Mouse (Mus musculus) midbrain, embryonic 12.5 days (tissue): ENCODE results near the gene Dynlt1b. TPM values are rescaled to one million over a fixed set of nuclear protein-coding genes. Genes with fewer than 3 reads are reported as not detected.
"Not testable (repeated sequence)": the region's sequence is repeated elsewhere in the genome, so short reads cannot be mapped to it uniquely, and the experiment has no call there.

ENCODE experiments used
- ATAC-seq: fragments of 200-750 bp; cut with Nextera tagmentation; 2 replicates; pipeline ENCODE4 v1.8.0; 2017; ENCODE audit warnings: low read depth, moderate TSS enrichment, moderate library complexity; ENCODE audit not compliant: low FRiP score
- H3K27ac ChIP-seq: fragments of 300-500 bp; sonication (generic); replicated peaks from 2 replicates; pipeline ENCODE4 v1.5.1; 2016; ENCODE audit warnings: mild to moderate bottlenecking
- H3K27me3 ChIP-seq: fragments of 300-500 bp; sonication (generic); 2 replicates; pipeline ENCODE4 v1.6.1; 2016; ENCODE audit warnings: mild to moderate bottlenecking
- H3K36me3 ChIP-seq: fragments of 300-500 bp; sonication (generic); 2 replicates; pipeline ENCODE4 v1.6.1; 2016
- H3K4me1 ChIP-seq: fragments of 300-500 bp; sonication (generic); 2 replicates; pipeline ENCODE4 v1.6.1; 2016
- H3K4me2 ChIP-seq: fragments of 300-500 bp; sonication (generic); replicated peaks from 2 replicates; pipeline ENCODE4 v1.6.1; 2016; ENCODE audit warnings: mild to moderate bottlenecking, moderate library complexity
- H3K4me3 ChIP-seq: fragments of 300-500 bp; sonication (generic); 2 replicates; pipeline ENCODE4 v1.5.1; 2016; ENCODE audit warnings: mild to moderate bottlenecking
- H3K9ac ChIP-seq: fragments of 300-500 bp; sonication (generic); replicated peaks from 2 replicates; pipeline ENCODE4 v1.6.1; 2016; ENCODE audit warnings: mild to moderate bottlenecking, moderate library complexity
- H3K9me3 ChIP-seq: fragments of 300-500 bp; sonication (generic); 2 replicates; pipeline ENCODE4 v1.6.1; 2016; ENCODE audit warnings: mild to moderate bottlenecking
- WGBS: fragments of 180-500 bp; shearing (Covaris S2); methylation state at CpG from one replicate; pipeline ENCODE4 v1.1.7; 2016; 5-methylcytosine and 5-hydroxymethylcytosine counted together
- polyA plus RNA-seq: library from polyadenylated mRNA; unstranded; fragments of >200 nt; fragmentation: Nextera tagmentation; extraction: Ambion mirVana; gene quantifications from 2 replicates; pipeline ENCODE4 v1.2.1, GENCODE M21; 2016

Dynlt1b gene
- polyA plus RNA-seq, 1 experiment from 2014 or later, result 776 TPM

- H3K9ac ChIP-seq, result not testable (repeated sequence)
- 64% methylated on average over 7 of the region's 7 CpGs for WGBS
These were observed 46.0 kb downstream of the Dynlt1b start for GRCm38 (mm10) chr17:6475913-6476312.

GRCm38 (mm10) chr17:6476495-6476947 is 46.6 kb downstream of the Dynlt1b start:
- peak overlapping the region; percentile 63 for H3K4me3 ChIP-seq
- not testable (repeated sequence) for H3K36me3 ChIP-seq, H3K27me3 ChIP-seq, H3K9me3 ChIP-seq
- H3K4me2 ChIP-seq, result peak overlapping the region; percentile 86
- peak overlapping the region; percentile 77 for H3K9ac ChIP-seq
- under 1% methylated on average over 45 of the region's 45 CpGs for WGBS
- H3K4me1 ChIP-seq, result peaks cover 12% of the 10 kb centered on the region
- ATAC-seq, result peak; percentile 82
- peak overlapping the region; percentile 73 for H3K27ac ChIP-seq

More at GRCm38 (mm10) chr17:6475913-6476312, 46.0 kb downstream of the Dynlt1b start:
- not testable (repeated sequence) for H3K27me3 ChIP-seq, ATAC-seq, H3K36me3 ChIP-seq, H3K27ac ChIP-seq, H3K9me3 ChIP-seq
- Histone ChIP-seq H3K4me2 (peak overlapping the region; percentile 86), H3K4me3 (peak overlapping the region; percentile 63), H3K4me1 (peaks cover 12% of the 10 kb centered on the region)

- ATAC-seq, result peak; percentile 82
- H3K27me3 ChIP-seq, H3K36me3 ChIP-seq, H3K9me3 ChIP-seq: not testable (repeated sequence)
- H3K4me1 ChIP-seq, result peaks cover 12% of the 10 kb centered on the region
- H3K4me2 ChIP-seq, result peak overlapping the region; percentile 86
- peak overlapping the region; percentile 73 for H3K27ac ChIP-seq
- peak overlapping the region; percentile 77 for H3K9ac ChIP-seq
- H3K4me3 ChIP-seq, result peak overlapping the region; percentile 63
- WGBS, result 1% methylated on average over 42 of the region's 42 CpGs
These were observed 47.1 kb downstream of the Dynlt1b start for GRCm38 (mm10) chr17:6477026-6477425.

GRCm38 (mm10) chr17:6480855-6481589 is 51.1 kb downstream of the Dynlt1b start:
- H3K27ac ChIP-seq, H3K4me2 ChIP-seq, H3K27me3 ChIP-seq, ATAC-seq, H3K36me3 ChIP-seq, H3K4me3 ChIP-seq, H3K4me1 ChIP-seq, H3K9me3 ChIP-seq, H3K9ac ChIP-seq: not testable (repeated sequence)
- WGBS, result 89% methylated on average over 5 of the region's 7 CpGs

- not testable (repeated sequence) for H3K27ac ChIP-seq, H3K4me2 ChIP-seq, H3K27me3 ChIP-seq, ATAC-seq, H3K4me3 ChIP-seq, H3K36me3 ChIP-seq, H3K9ac ChIP-seq, H3K9me3 ChIP-seq, H3K4me1 ChIP-seq
- WGBS, result 83% methylated on average over 12 of the region's 12 CpGs
These were observed 51.7 kb downstream of the Dynlt1b start for GRCm38 (mm10) chr17:6481590-6481963.

GRCm38 (mm10) chr17:6482248-6482647 is 52.3 kb downstream of the Dynlt1b start:
- not testable (repeated sequence) for H3K9ac ChIP-seq, H3K4me1 ChIP-seq, H3K27ac ChIP-seq, H3K27me3 ChIP-seq, H3K4me2 ChIP-seq, H3K36me3 ChIP-seq, H3K9me3 ChIP-seq, ATAC-seq, H3K4me3 ChIP-seq
- 85% methylated on average over 8 of the region's 8 CpGs for WGBS

Other genes with a start within 250 kb of the Dynlt1b start
- 28.1 and 29.1 TPM in 2 replicates for gene Tmem181a, start 173.3 kb upstream of the Dynlt1b start, polyA plus RNA-seq
- gene Dynlt1a, start 112.6 kb upstream of the Dynlt1b start, polyA plus RNA-seq, result 36.3 and 37.4 TPM in 2 replicates
- 56.1 and 69.7 TPM in 2 replicates for gene Dynlt1c, start 171.6 kb downstream of the Dynlt1b start, polyA plus RNA-seq
- gene Dynlt1f, start 225.8 kb downstream of the Dynlt1b start, polyA plus RNA-seq, result 301 and 317 TPM in 2 replicates
- gene Sytl3, start 229.0 kb downstream of the Dynlt1b start, polyA plus RNA-seq, result 0.12 TPM in 1 of 2 replicates, not detected in the other